Mouse (Mus musculus): Measurements from ENCODE around the gene Arhgap44. TPM values are rescaled to one million over a fixed set of nuclear protein-coding genes. Genes with fewer than 3 reads are reported as not detected.

Gene Arhgap44
- polyA plus RNA-seq, 1 experiment from 2014 or later, result 8.5 TPM

DNA sequence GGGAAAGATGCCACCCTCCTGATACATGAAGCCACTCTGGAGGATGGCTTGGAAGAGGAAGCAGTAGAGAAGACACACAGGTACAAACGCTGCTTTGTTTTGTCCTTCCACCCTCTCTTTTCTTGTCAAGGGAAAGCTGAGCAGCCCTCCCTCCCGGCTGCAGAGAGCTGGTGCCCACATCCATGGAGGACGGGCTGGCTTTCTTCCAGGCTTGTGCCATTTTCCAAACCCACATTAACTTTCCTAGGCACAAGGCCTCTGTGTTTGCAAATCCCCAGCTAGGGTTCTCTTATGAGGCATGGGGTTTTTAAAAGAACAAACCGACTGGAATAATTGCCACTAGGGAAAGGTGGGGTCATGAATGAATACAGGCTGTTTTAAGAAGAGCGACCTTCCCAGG lies 163.1 kb downstream of the Arhgap44 start:
- H3K27ac ChIP-seq (ENCODE audit: low read depth, low read length), result no peak overlapping the region
- no peaks in the 10 kb centered on the region for H3K4me1 ChIP-seq (ENCODE audit: control insufficient read depth, insufficient read depth, low read length)
- no peak overlapping the region for H3K9ac ChIP-seq (ENCODE audit: low read length)
- no peak overlapping the region for H3K4me2 ChIP-seq (ENCODE audit: low read length)
- no peak for DNase-seq (ENCODE audit: low spot score)
- no peaks in the 10 kb centered on the region for H3K9me3 ChIP-seq (replicated peaks; ENCODE audit: control insufficient read depth, low read length)
- ATAC-seq, result no peak
- H3K27me3 ChIP-seq (replicated peaks; ENCODE audit: control insufficient read depth, insufficient read depth, low read length), result no peaks in the 10 kb centered on the region
- 42% methylated on average over 5 of the region's 5 CpGs for WGBS
- peaks cover 85% of the 10 kb centered on the region for H3K36me3 ChIP-seq (ENCODE audit: control insufficient read depth, insufficient read depth, low read length)
- H3K4me3 ChIP-seq (ENCODE audit: low read depth, low read length), result no peak overlapping the region

DNA sequence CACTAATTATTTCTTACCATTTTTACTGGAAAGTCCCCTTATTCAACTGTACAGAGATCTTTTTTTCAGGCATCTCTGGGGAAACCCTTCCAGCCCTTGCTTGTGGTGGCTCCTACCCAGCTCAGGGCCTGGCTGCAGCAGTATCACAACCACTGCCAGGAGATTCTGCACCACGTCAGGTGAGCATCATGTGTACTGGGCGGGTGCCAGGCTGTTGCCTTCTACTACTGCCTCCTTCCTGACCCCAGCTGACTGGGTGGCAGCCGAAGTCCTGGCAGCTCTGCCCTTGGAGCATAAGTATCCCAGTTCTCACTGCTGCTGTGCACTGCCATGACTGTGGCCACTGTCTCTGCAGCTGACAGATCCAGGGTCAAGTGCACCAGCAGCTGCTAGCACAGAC lies 164.3 kb downstream of the Arhgap44 start:
- Histone ChIP-seq H3K9me3 (replicated peaks; ENCODE audit: control insufficient read depth, low read length) (no peaks in the 10 kb centered on the region), H3K27ac (ENCODE audit: low read depth, low read length) (no peak overlapping the region), H3K4me2 (ENCODE audit: low read length) (no peak overlapping the region), H3K36me3 (ENCODE audit: control insufficient read depth, insufficient read depth, low read length) (peaks cover 88% of the 10 kb centered on the region), H3K4me3 (ENCODE audit: low read depth, low read length) (no peak overlapping the region), H3K9ac (ENCODE audit: low read length) (no peak overlapping the region), H3K4me1 (ENCODE audit: control insufficient read depth, insufficient read depth, low read length) (no peaks in the 10 kb centered on the region), H3K27me3 (replicated peaks; ENCODE audit: control insufficient read depth, insufficient read depth, low read length) (no peaks in the 10 kb centered on the region)
- ATAC-seq, result no peak
- WGBS, result 88% methylated on average over 3 of the region's 3 CpGs
- no peak for DNase-seq (ENCODE audit: low spot score)

DNA sequence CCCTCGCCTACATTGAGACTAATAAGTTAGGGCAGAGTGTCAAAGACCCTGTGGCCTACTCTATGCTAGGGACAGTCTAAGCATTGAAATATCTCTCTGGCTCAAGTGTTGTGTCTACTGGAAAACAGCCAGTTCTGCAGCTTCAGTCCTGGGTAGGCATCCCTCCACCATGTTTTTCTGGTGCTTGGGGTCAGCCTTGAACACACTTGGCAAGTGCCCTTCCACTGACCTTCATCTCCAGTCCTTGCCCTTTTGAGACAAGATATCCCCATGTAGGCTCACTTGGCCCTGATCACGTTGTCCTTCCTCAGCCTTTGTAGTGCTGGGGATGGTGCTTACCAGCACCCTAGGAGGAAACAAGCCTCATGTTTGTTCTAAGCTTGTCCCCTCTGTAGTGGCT lies 174.2 kb downstream of the Arhgap44 start:
- Histone ChIP-seq H3K27ac (ENCODE audit: low read depth, low read length) (no peak overlapping the region), H3K4me2 (ENCODE audit: low read length) (no peak overlapping the region), H3K4me1 (ENCODE audit: control insufficient read depth, insufficient read depth, low read length) (no peaks in the 10 kb centered on the region), H3K27me3 (replicated peaks; ENCODE audit: control insufficient read depth, insufficient read depth, low read length) (no peaks in the 10 kb centered on the region), H3K9me3 (replicated peaks; ENCODE audit: control insufficient read depth, low read length) (no peaks in the 10 kb centered on the region), H3K4me3 (ENCODE audit: low read depth, low read length) (no peak overlapping the region), H3K9ac (ENCODE audit: low read length) (no peak overlapping the region), H3K36me3 (ENCODE audit: control insufficient read depth, insufficient read depth, low read length) (peaks cover 90% of the 10 kb centered on the region)
- ATAC-seq (no peak), DNase-seq (ENCODE audit: low spot score) (no peak)
- WGBS, result 89% methylated on average over 2 of the region's 2 CpGs

DNA sequence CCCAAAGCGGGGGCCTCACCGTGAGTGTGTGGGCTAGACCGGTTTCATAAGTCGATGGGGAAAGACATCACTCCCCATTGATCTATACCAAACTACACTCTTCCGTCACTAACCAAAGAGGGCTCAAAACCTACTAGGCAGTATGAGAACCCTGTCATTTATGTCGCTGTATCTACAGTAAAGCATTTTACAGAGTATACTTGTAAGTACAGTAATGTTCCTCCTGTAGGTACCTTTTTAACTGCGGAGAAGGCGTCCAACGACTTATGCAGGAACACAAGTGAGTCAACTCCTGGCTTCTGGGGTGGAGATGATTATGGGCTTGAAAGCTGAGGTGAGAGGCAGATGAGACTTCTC lies 183.3 kb downstream of the Arhgap44 start:
- no peak for DNase-seq (ENCODE audit: low spot score)
- no peak for ATAC-seq
- 11% methylated on average over 9 of the region's 9 CpGs for WGBS

DNA sequence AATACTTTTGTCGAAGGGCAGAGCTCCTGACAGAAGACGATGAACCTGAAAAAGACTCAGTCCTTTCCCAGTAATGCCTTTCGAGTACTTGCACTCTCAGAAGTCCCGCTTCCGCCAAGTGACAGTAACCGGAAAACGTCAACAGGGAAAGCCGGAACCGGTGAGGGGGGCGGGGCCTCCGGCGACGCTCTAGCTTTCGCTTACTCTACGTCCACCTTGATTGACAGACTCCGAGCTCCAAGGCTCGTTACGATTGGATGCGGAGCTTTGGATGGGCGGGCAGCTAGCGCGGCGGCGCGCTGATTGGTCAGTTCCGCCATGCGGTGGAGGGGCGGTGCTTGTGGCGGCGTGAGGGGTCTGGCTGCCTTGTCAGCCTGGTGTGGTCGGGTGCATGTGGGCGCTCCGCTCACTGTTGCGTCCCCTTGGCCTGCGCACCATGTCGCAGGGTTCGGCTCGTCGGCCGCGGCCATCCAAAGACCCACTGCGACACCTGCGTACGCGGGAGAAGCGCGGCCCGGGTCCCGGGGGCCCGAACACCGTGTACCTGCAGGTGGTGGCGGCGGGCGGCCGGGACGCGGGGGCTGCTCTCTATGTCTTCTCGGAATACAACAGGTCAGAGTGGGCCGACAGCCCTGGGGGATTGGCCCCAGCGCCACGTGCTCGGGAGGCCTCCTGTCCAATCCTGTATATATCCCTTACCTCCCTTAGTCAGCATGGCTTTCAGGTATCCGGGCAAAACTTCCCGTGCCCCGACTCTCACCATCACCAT lies 183.9 kb downstream of the Arhgap44 start, which contains the start of gene Elac2:
Gene Elac2 (plus strand): TSS at position 319 of the 769 bp plus-strand sequence.
- 0% methylated on average over 63 of the region's 65 CpGs for WGBS
- ATAC-seq (peak; percentile 100), DNase-seq (ENCODE audit: low spot score) (peak; percentile 99)
- peaks cover 10% of the 10 kb centered on the region; the same call in 1 of the 2 replicates for H3K4me1 ChIP-seq (ENCODE audit: control insufficient read depth, insufficient read depth, low read length)
- H3K4me2 ChIP-seq (ENCODE audit: low read length), result peak within 1 kb of the TSS; percentile 87
- no peak within 1 kb of the TSS for H3K27ac ChIP-seq (ENCODE audit: low read depth, low read length)
- no peaks in the 10 kb centered on the region for H3K27me3 ChIP-seq (replicated peaks; ENCODE audit: control insufficient read depth, insufficient read depth, low read length)
- H3K4me3 ChIP-seq (ENCODE audit: low read depth, low read length), result peak within 1 kb of the TSS; percentile 88
- H3K9ac ChIP-seq (ENCODE audit: low read length), result peak within 1 kb of the TSS; percentile 83
- H3K9me3 ChIP-seq (replicated peaks; ENCODE audit: control insufficient read depth, low read length), result no peaks in the 10 kb centered on the region
- H3K36me3 ChIP-seq (ENCODE audit: control insufficient read depth, insufficient read depth, low read length), result peaks cover 31% of the 10 kb centered on the region

More for the DNA sequence above, 183.3 kb downstream of the Arhgap44 start:
- Histone ChIP-seq H3K36me3 (ENCODE audit: control insufficient read depth, insufficient read depth, low read length) (peaks cover 36% of the 10 kb centered on the region), H3K27ac (ENCODE audit: low read depth, low read length) (no peak overlapping the region), H3K4me2 (ENCODE audit: low read length) (peak overlapping the region; percentile 87), H3K27me3 (replicated peaks; ENCODE audit: control insufficient read depth, insufficient read depth, low read length) (no peaks in the 10 kb centered on the region), H3K9me3 (replicated peaks; ENCODE audit: control insufficient read depth, low read length) (no peaks in the 10 kb centered on the region), H3K4me3 (ENCODE audit: low read depth, low read length) (peak overlapping the region; percentile 88), H3K4me1 (ENCODE audit: control insufficient read depth, insufficient read depth, low read length) (peaks cover 10% of the 10 kb centered on the region; the same call in 1 of the 2 replicates), H3K9ac (ENCODE audit: low read length) (peak overlapping the region; percentile 83)

DNA sequence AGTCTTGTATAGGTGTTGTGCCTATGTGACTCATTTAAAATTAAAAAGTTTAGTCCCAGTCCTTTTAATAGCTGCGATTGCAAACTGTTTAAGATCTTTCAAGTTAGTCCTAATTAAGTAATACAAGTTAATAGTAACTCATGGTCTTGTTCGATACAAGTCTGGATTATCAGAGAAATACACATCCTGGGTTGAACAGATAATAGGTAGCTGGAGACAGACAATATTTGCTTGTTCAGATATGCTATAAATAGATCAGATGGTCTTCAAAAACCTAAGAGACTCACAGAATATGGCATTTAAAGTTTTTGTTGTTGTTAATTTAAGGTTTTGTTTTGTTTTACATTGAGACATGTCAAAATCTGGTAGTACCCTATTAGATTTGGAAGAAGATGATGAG lies 190.3 kb downstream of the Arhgap44 start:
- 77% methylated on average over 2 of the region's 2 CpGs for WGBS
- H3K9ac ChIP-seq (ENCODE audit: low read length), result no peak overlapping the region
- H3K4me3 ChIP-seq (ENCODE audit: low read depth, low read length), result no peak overlapping the region
- no peaks in the 10 kb centered on the region for H3K36me3 ChIP-seq (ENCODE audit: control insufficient read depth, insufficient read depth, low read length)
- ATAC-seq (no peak), DNase-seq (ENCODE audit: low spot score) (no peak)
- no peaks in the 10 kb centered on the region for H3K9me3 ChIP-seq (replicated peaks; ENCODE audit: control insufficient read depth, low read length)
- H3K4me1 ChIP-seq (ENCODE audit: control insufficient read depth, insufficient read depth, low read length), result no peaks in the 10 kb centered on the region; the same call in 1 of the 2 replicates
- H3K27ac ChIP-seq (ENCODE audit: low read depth, low read length), result no peak overlapping the region
- H3K27me3 ChIP-seq (replicated peaks; ENCODE audit: control insufficient read depth, insufficient read depth, low read length), result peaks cover 5% of the 10 kb centered on the region; the same call in 1 of the 2 replicates
- H3K4me2 ChIP-seq (ENCODE audit: low read length), result no peak overlapping the region

DNA sequence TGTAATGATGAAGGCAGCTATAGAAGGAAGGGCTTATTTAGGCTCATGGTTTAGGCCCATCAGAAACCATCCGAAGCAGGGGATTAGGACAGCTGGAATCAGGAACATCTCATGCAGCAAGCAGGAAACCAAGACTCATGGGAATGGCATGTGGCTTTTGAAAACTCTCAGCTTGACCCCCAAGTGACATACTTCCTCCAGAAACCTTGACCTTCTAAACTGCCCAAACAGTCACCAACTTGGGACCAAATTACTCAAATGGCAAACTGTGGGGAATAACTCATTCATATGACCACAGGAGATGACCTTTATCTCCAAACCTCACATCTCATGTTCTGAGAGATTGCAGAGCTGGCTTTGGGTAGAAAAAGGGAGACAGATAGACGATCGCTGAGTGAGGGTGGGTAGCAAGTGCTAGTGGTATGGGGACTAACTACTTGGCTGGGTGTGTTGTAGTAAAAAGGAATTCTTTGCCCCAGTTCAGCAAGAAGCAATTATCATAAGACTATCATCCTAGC lies 191.2 kb downstream of the Arhgap44 start:
- H3K4me1 ChIP-seq (ENCODE audit: control insufficient read depth, insufficient read depth, low read length), result no peaks in the 10 kb centered on the region; the same call in 1 of the 2 replicates
- no peak overlapping the region for H3K9ac ChIP-seq (ENCODE audit: low read length)
- no peak overlapping the region for H3K4me3 ChIP-seq (ENCODE audit: low read depth, low read length)
- WGBS, result 73% methylated on average over 3 of the region's 3 CpGs
- H3K36me3 ChIP-seq (ENCODE audit: control insufficient read depth, insufficient read depth, low read length), result no peaks in the 10 kb centered on the region
- no peak for DNase-seq (ENCODE audit: low spot score)
- H3K9me3 ChIP-seq (replicated peaks; ENCODE audit: control insufficient read depth, low read length), result no peaks in the 10 kb centered on the region
- no peak overlapping the region for H3K4me2 ChIP-seq (ENCODE audit: low read length)
- no peak for ATAC-seq
- peaks cover 5% of the 10 kb centered on the region; the same call in 1 of the 2 replicates for H3K27me3 ChIP-seq (replicated peaks; ENCODE audit: control insufficient read depth, insufficient read depth, low read length)
- no peak overlapping the region for H3K27ac ChIP-seq (ENCODE audit: low read depth, low read length)

DNA sequence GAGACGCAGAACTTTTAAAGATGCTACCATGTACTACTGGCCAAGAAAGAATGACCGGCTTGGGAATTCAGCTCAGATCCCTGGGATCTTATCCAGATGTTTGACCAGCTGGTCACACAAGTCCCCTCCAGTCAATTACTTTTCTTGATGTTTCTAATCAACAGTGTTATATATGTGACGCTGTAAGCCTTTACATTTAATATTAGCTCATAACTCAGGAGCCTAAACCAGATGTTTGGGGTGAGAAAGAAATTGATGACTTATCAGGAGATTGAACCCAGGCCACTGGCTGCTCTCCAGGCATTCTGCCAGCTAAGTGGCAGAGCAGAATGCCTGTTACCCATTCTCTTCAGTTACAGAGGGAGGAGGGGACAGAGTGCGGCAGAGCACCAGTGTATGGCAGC lies 193.8 kb downstream of the Arhgap44 start:
- H3K4me1 ChIP-seq (ENCODE audit: control insufficient read depth, insufficient read depth, low read length), result no peaks in the 10 kb centered on the region; the same call in 1 of the 2 replicates
- DNase-seq (ENCODE audit: low spot score) (no peak), ATAC-seq (0 out of 2 replicates have a peak, but pooled peaks have one; percentile 29)
- no peak overlapping the region for H3K4me3 ChIP-seq (ENCODE audit: low read depth, low read length)
- no peak overlapping the region for H3K9ac ChIP-seq (ENCODE audit: low read length)
- no peak overlapping the region for H3K4me2 ChIP-seq (ENCODE audit: low read length)
- H3K27ac ChIP-seq (ENCODE audit: low read depth, low read length), result no peak overlapping the region
- 68% methylated on average over 4 of the region's 4 CpGs for WGBS
- H3K27me3 ChIP-seq (replicated peaks; ENCODE audit: control insufficient read depth, insufficient read depth, low read length), result peaks cover 5% of the 10 kb centered on the region; the same call in 1 of the 2 replicates
- no peaks in the 10 kb centered on the region for H3K9me3 ChIP-seq (replicated peaks; ENCODE audit: control insufficient read depth, low read length)
- no peaks in the 10 kb centered on the region for H3K36me3 ChIP-seq (ENCODE audit: control insufficient read depth, insufficient read depth, low read length)

DNA sequence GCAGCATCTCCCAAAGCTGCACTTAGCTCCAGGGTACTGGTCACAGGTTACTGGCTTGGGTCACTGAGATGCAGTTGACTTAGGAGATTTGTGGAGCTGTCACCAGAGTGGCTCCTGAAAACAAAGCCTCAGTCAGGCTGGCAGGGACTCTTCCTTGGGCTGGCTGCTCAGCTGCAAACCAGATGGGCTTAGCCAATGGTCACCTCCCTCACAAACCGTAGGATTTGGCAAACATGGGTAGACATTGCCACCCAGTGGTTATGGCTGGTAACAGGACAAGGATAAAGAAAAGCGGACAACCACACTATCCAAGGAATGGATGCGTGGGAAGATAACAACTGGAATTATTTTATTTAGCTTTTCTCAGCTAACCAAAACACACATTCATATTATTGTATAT lies 194.3 kb downstream of the Arhgap44 start:
- H3K36me3 ChIP-seq (ENCODE audit: control insufficient read depth, insufficient read depth, low read length), result no peaks in the 10 kb centered on the region
- DNase-seq (ENCODE audit: low spot score) (peak; percentile 89), ATAC-seq (peak; percentile 89; the same call in 1 of the 2 replicates)
- no peaks in the 10 kb centered on the region for H3K9me3 ChIP-seq (replicated peaks; ENCODE audit: control insufficient read depth, low read length)
- no peak overlapping the region for H3K27ac ChIP-seq (ENCODE audit: low read depth, low read length)
- H3K4me3 ChIP-seq (ENCODE audit: low read depth, low read length), result no peak overlapping the region
- peaks cover 5% of the 10 kb centered on the region; the same call in 1 of the 2 replicates for H3K27me3 ChIP-seq (replicated peaks; ENCODE audit: control insufficient read depth, insufficient read depth, low read length)
- no peaks in the 10 kb centered on the region; the same call in 1 of the 2 replicates for H3K4me1 ChIP-seq (ENCODE audit: control insufficient read depth, insufficient read depth, low read length)
- H3K9ac ChIP-seq (ENCODE audit: low read length), result no peak overlapping the region
- 11% methylated on average over 3 of the region's 3 CpGs for WGBS
- no peak overlapping the region for H3K4me2 ChIP-seq (ENCODE audit: low read length)

Data from forebrain, embryonic 14.5 days (tissue).